In genomic region chr9:120830526-120830925, GRCm38 (mm10) we compare ENCODE assay signal across 9 mouse cellular contexts.
DNase-seq lines count a peak whose midpoint lies in the region; ATAC-seq and TF ChIP-seq lines count a peak whose summit lies in the region.
"Had no signal": no experiment of that assay in that cellular context is flagged by ENCODE, and none has a peak within 500 bp of the region (broad histone marks: within the 10 kb centered on the region; RNA-seq: fewer than 3 reads in every experiment).

No protein-coding gene starts in this region.

- 34% methylated on average over 5 of the region's 5 CpGs for WGBS in intestine, embryonic 16.5 days
- WGBS in thymus, adult 2 months: 78% methylated on average over 5 of the region's 5 CpGs

- intact Hi-C loops in left cerebral cortex, postnatal 36 days (cut with DNase I): no loop called here

- peak; percentile 46 for DNase-seq in layer of hippocampus, adult 11-12 months (ENCODE audit: low spot score)
- no peak for DNase-seq in layer of hippocampus, adult 9-10 months (ENCODE audit: low spot score)
- peak; percentile 86 for DNase-seq in adipocyte (ENCODE audit: low spot score)
- peak; percentile 97 for DNase-seq in cerebellum, postnatal 10 days
- DNase-seq in left cerebral cortex, postnatal 36 days (ENCODE audit: low spot score in 2 of 2): no peak
- DNase-seq in spleen, adult 12 weeks (ENCODE audit: low spot score): no peak
- DNase-seq in thymus, adult 2 months: no peak

- TF ChIP-seq POLR2A in thymus, adult 2 months (IDR thresholded peaks at IDR 0.05; ENCODE audit: control insufficient read depth, extremely low read depth, insufficient read depth, low read length, poor library complexity): no peak

- peak; percentile 63 for ATAC-seq in intestine, embryonic 16.5 days

- no peaks in the 10 kb centered on the region for H3K27me3 ChIP-seq in intestine, embryonic 16.5 days (replicated peaks; ENCODE audit: control insufficient read depth, insufficient read depth, low read length)
- H3K27me3 ChIP-seq in thymus, adult 2 months (ENCODE audit: control insufficient read depth, insufficient read depth, low read length): no peaks in the 10 kb centered on the region
- H3K27me3 ChIP-seq: liver, embryonic 15.5 days had no signal

- H3K4me1 ChIP-seq in intestine, embryonic 16.5 days (ENCODE audit: control insufficient read depth, insufficient read depth, low read length): peaks cover 22% of the 10 kb centered on the region
- H3K4me1 ChIP-seq in thymus, adult 2 months (replicated peaks; ENCODE audit: control insufficient read depth, insufficient read depth, low read length): no peaks in the 10 kb centered on the region
- H3K4me1 ChIP-seq: liver, embryonic 15.5 days had no signal

- no peak for TF ChIP-seq CTCF in thymus, adult 2 months (IDR thresholded peaks at IDR 0.05; ENCODE audit: borderline replicate concordance, control insufficient read depth, extremely low read depth, insufficient read depth, low read length, poor library complexity)

- H3K36me3 ChIP-seq in intestine, embryonic 16.5 days (ENCODE audit: control insufficient read depth, insufficient read depth, low read length): no peaks in the 10 kb centered on the region
- H3K36me3 ChIP-seq in thymus, adult 2 months (ENCODE audit: control insufficient read depth, insufficient read depth, low read length): no peaks in the 10 kb centered on the region
- H3K36me3 ChIP-seq: liver, embryonic 15.5 days had no signal

- H3K27ac ChIP-seq in intestine, embryonic 16.5 days (ENCODE audit: low read length): no peak overlapping the region
- H3K27ac ChIP-seq in thymus, adult 2 months (ENCODE audit: control insufficient read depth, insufficient read depth, low read length): no peak overlapping the region
- H3K27ac ChIP-seq: liver, embryonic 15.5 days had no signal

- H3K9ac ChIP-seq in intestine, embryonic 16.5 days (ENCODE audit: low read depth, low read length): no peak overlapping the region
- H3K9ac ChIP-seq: liver, embryonic 15.5 days had no signal

- no peak overlapping the region for H3K4me3 ChIP-seq in intestine, embryonic 16.5 days (ENCODE audit: low read length)
- no peak overlapping the region for H3K4me3 ChIP-seq in thymus, adult 2 months (ENCODE audit: control insufficient read depth, insufficient read depth, low read length)
- H3K4me3 ChIP-seq: liver, embryonic 15.5 days had no signal

- no peak overlapping the region for H3K4me2 ChIP-seq in intestine, embryonic 16.5 days (ENCODE audit: low read depth, low read length)
- H3K4me2 ChIP-seq: liver, embryonic 15.5 days had no signal

- no peaks in the 10 kb centered on the region for H3K9me3 ChIP-seq in intestine, embryonic 16.5 days (ENCODE audit: control insufficient read depth, low read length)
- H3K9me3 ChIP-seq: liver, embryonic 15.5 days had no signal

Comparison
In these comparisons a context has a peak if more than half of its experiments do, and no peak if none do; other contexts are left out.
1. DNase-seq: peak in layer of hippocampus, adult 11-12 months (single experiment), adipocyte (single experiment) and cerebellum, postnatal 10 days (2 of 2); none in layer of hippocampus, adult 9-10 months (single experiment), left cerebral cortex, postnatal 36 days (0 of 2), spleen, adult 12 weeks (single experiment) and thymus, adult 2 months (single experiment).